In the genomic region with DNA sequence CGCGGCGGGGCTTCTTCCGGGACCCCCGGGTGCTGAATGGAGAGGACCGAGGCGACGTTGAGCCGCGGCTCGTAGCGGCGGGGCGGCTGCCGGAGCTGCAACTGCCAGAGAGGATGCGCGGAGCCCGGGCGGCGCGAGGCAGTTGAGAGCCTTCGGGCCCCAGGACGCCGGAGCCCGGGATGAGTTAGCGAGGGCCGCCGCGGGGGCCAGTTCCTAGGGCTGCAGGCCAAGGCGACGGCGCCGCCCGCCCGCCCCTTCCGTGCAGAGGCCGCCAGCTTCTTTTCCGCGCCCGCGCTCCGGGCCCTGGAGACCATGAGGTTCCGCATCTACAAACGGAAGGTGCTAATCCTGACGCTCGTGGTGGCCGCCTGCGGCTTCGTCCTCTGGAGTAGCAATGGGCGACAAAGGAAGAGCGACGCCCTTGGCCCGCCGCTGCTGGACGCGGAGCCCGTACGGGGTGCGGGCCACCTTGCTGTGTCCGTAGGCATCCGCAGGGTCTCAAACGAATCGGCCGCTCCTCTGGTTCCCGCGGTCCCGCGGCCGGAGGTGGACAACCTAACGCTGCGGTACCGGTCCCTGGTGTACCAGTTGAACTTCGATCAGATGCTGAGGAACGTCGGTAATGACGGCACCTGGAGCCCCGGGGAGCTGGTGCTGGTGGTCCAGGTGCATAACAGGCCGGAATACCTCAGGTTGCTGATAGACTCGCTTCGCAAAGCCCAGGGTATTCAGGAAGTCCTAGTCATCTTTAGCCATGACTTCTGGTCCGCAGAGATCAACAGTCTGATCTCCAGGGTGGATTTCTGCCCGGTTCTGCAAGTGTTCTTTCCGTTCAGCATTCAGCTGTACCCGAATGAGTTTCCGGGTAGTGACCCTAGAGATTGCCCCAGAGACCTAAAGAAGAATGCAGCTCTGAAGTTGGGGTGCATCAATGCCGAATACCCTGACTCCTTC, we compare ENCODE assay signal across 8 mouse cellular contexts. TPM values are rescaled to one million over a fixed set of nuclear protein-coding genes. Genes with fewer than 3 reads are reported as not detected.
A peak's percentile ranks its signal among the peaks of the same experiment; 100 is the strongest.
DNase-seq lines count a peak whose midpoint lies in the region; ATAC-seq and TF ChIP-seq lines count a peak whose summit lies in the region.

No protein-coding gene starts in this region.

- under 1% methylated on average over 86 of the region's 86 CpGs for WGBS in cerebellum, adult 2 months
- WGBS in forebrain, embryonic 14.5 days: 1% methylated on average over 86 of the region's 86 CpGs

- peak overlapping the region; percentile 88 for H3K27ac ChIP-seq in cerebellum, adult 2 months (ENCODE audit: insufficient read depth, low read length)
- H3K27ac ChIP-seq in forebrain, embryonic 14.5 days (ENCODE audit: low read depth, low read length): peak overlapping the region; percentile 89

- peak overlapping the region; percentile 90 for H3K9ac ChIP-seq in forebrain, embryonic 14.5 days (ENCODE audit: low read length)

- peaks cover 26% of the 10 kb centered on the region for H3K36me3 ChIP-seq in forebrain, embryonic 14.5 days (ENCODE audit: control insufficient read depth, insufficient read depth, low read length)

- no peaks in the 10 kb centered on the region for H3K9me3 ChIP-seq in forebrain, embryonic 14.5 days (replicated peaks; ENCODE audit: control insufficient read depth, low read length)

- ATAC-seq in forebrain, embryonic 14.5 days: peak; percentile 70

- TF ChIP-seq CTCF in cerebellum, adult 2 months (IDR thresholded peaks at IDR 0.05; ENCODE audit: borderline replicate concordance, insufficient read depth, low read depth, low read length): no peak

- H3K4me3 ChIP-seq in cerebellum, adult 2 months (replicated peaks; ENCODE audit: insufficient read depth, low read depth, low read length): peak overlapping the region; percentile 81
- H3K4me3 ChIP-seq in forebrain, embryonic 14.5 days (ENCODE audit: low read depth, low read length): peak overlapping the region; percentile 84

- H3K27me3 ChIP-seq in cerebellum, adult 2 months (ENCODE audit: control insufficient read depth, insufficient read depth, low read length): no peaks in the 10 kb centered on the region
- H3K27me3 ChIP-seq in forebrain, embryonic 14.5 days (replicated peaks; ENCODE audit: control insufficient read depth, insufficient read depth, low read length): no peaks in the 10 kb centered on the region

- no peak for DNase-seq in cerebellum, adult 2 months
- DNase-seq in cerebellum, adult 8-10 months: no peak
- peak; percentile 79 for DNase-seq in adrenal gland, postnatal 14 days
- DNase-seq in forebrain, embryonic 14.5 days (ENCODE audit: low spot score): peak; percentile 57
- DNase-seq in heart, postnatal 25 days (ENCODE audit: low spot score): peak; percentile 39
- peak; percentile 49 for DNase-seq in layer of hippocampus, adult 9-11 months
- DNase-seq in lung, postnatal 36 days: peak; percentile 66
- DNase-seq in right cerebral cortex, postnatal 10 days (ENCODE audit: low spot score in 2 of 2): peak; percentile 64 to 68

- intact Hi-C loops in heart, postnatal 25 days (cut with DNase I): no loop called here

- H3K4me2 ChIP-seq in forebrain, embryonic 14.5 days (ENCODE audit: low read length): peak overlapping the region; percentile 63

- H3K4me1 ChIP-seq in cerebellum, adult 2 months (ENCODE audit: control insufficient read depth, insufficient read depth, low read length): peaks cover 6% of the 10 kb centered on the region; the same call in 1 of the 2 replicates
- peaks cover 12% of the 10 kb centered on the region for H3K4me1 ChIP-seq in forebrain, embryonic 14.5 days (ENCODE audit: control insufficient read depth, insufficient read depth, low read length)

- no peak for TF ChIP-seq POLR2A in cerebellum, adult 2 months (IDR thresholded peaks at IDR 0.05; ENCODE audit: borderline replicate concordance, insufficient read depth, low read length)

RNA-seq across cellular contexts. Expression of a gene that starts 0.7 kb away (rescaled TPM):
- polyA plus RNA-seq in cerebellum, adult 2 months (2012; rRNA removed): 15.9 and 16.4 TPM in 2 replicates
- total RNA-seq in adrenal gland, postnatal 14 days (2021): 43.6 and 53.0 TPM in 2 replicates
- 35.5 and 38.6 TPM in 2 replicates for polyA plus RNA-seq in forebrain, embryonic 14.5 days (2014; fragmentation: Nextera tagmentation; extraction: Ambion mirVana)
- 10 to 100 TPM; 19.6 to 20.0 TPM for total RNA-seq in heart, postnatal 25 days (2021)

RNA-seq across cellular contexts. Expression of a gene that starts 0.7 kb away (rescaled TPM):
- 321 and 360 TPM in 2 replicates for polyA plus RNA-seq in cerebellum, adult 2 months (2012; rRNA removed)
- total RNA-seq in adrenal gland, postnatal 14 days (2021): 575 and 595 TPM in 2 replicates
- polyA plus RNA-seq in forebrain, embryonic 14.5 days (2014; fragmentation: Nextera tagmentation; extraction: Ambion mirVana): 338 and 389 TPM in 2 replicates
- total RNA-seq in heart, postnatal 25 days (2021): 100 to 1,000 TPM; 224 to 242 TPM

RNA-seq across cellular contexts. Expression of a gene that starts 12.3 kb away (rescaled TPM):
- 2.0 and 3.2 TPM in 2 replicates for polyA plus RNA-seq in cerebellum, adult 2 months (2012; rRNA removed)
- total RNA-seq in adrenal gland, postnatal 14 days (2021): 6.2 and 7.2 TPM in 2 replicates
- polyA plus RNA-seq in forebrain, embryonic 14.5 days (2014; fragmentation: Nextera tagmentation; extraction: Ambion mirVana): 22.7 and 26.1 TPM in 2 replicates
- 1 to 10 TPM; 2.6 to 4.5 TPM for total RNA-seq in heart, postnatal 25 days (2021)

RNA-seq across cellular contexts. Expression of a gene that starts 13.6 kb away (rescaled TPM):
- 2.5 and 2.6 TPM in 2 replicates for polyA plus RNA-seq in cerebellum, adult 2 months (2012; rRNA removed)
- total RNA-seq in adrenal gland, postnatal 14 days (2021): 1.0 and 1.7 TPM in 2 replicates
- 5.2 TPM in 2 replicates for polyA plus RNA-seq in forebrain, embryonic 14.5 days (2014; fragmentation: Nextera tagmentation; extraction: Ambion mirVana)
- total RNA-seq in heart, postnatal 25 days (2021): under 1 TPM; 0.34 to 0.56 TPM

RNA-seq across cellular contexts. Expression of a gene that starts 16.0 kb away (rescaled TPM):
- polyA plus RNA-seq in cerebellum, adult 2 months (2012; rRNA removed): 0.15 TPM in 1 of 2 replicates, not detected in the other
- 1.3 and 2.3 TPM in 2 replicates for total RNA-seq in adrenal gland, postnatal 14 days (2021)
- 12.6 and 15.8 TPM in 2 replicates for polyA plus RNA-seq in forebrain, embryonic 14.5 days (2014; fragmentation: Nextera tagmentation; extraction: Ambion mirVana)
- total RNA-seq in heart, postnatal 25 days (2021): under 1 TPM in 1 of 2 experiments, not detected in 1; 0.88 TPM

Comparison
In these comparisons a context has a peak if more than half of its experiments do, and no peak if none do; other contexts are left out.
1. DNase-seq: peak in adrenal gland, postnatal 14 days (single experiment), forebrain, embryonic 14.5 days (single experiment), heart, postnatal 25 days (single experiment), layer of hippocampus, adult 9-11 months (single experiment), lung, postnatal 36 days (single experiment) and right cerebral cortex, postnatal 10 days (2 of 2); none in cerebellum, adult 2 months (0 of 2) and cerebellum, adult 8-10 months (single experiment).